Mouse (Mus musculus) spleen, adult 2 months (tissue): ENCODE results near the gene Slc1a3.

ENCODE experiments used
- CTCF ChIP-seq: fragments of 200-500 bp; IDR thresholded peaks from 2 replicates; pipeline ENCODE4 v1.5.1; 2011; ENCODE audit warnings: mild to moderate bottlenecking, inconsistent platforms; ENCODE audit not compliant: insufficient read depth, insufficient read length, insufficient replicate concordance; ENCODE audit errors: extremely low read depth
- POLR2A ChIP-seq: fragments of 200-500 bp; IDR thresholded peaks from 2 replicates; pipeline ENCODE4 v1.6.1; 2011; ENCODE audit warnings: low read depth, low read length, inconsistent platforms

DNA sequence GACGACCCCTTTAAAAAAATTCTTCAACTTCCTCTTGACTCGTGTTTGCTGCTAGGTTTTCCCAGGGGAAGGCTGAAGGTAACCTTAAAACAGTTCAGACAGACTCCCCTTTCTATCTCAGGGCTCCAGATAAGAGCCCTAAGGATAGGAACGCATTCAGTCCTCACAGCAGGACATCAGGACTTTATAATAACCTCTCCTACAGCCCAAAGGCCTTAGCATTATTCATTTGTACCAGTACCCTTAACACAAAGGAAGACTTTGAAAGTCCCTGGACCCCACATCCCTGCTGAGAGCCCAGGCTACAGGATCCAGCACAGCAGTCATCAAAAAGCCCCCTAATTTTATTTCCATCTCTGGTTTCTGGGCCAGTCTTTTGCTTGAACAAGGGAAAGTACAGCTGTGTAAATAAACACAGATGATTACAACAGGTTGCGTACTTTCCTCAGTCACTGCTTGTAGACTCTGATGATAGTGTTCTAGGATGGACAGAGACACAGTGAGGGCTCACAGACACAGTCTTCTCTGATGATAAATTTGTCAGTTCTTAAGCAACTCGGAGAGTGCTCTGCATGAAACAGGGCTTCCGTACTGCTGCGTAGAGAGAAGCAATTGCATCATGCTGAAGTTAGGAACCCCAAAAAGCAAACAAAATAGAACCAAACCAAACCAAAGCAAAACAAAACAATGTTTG lies 23.3 kb upstream of the Slc1a3 start:
- TF ChIP-seq POLR2A (no peak), CTCF (no peak)
